22 mouse cellular contexts compared by ENCODE assay signal in the genomic region with DNA sequence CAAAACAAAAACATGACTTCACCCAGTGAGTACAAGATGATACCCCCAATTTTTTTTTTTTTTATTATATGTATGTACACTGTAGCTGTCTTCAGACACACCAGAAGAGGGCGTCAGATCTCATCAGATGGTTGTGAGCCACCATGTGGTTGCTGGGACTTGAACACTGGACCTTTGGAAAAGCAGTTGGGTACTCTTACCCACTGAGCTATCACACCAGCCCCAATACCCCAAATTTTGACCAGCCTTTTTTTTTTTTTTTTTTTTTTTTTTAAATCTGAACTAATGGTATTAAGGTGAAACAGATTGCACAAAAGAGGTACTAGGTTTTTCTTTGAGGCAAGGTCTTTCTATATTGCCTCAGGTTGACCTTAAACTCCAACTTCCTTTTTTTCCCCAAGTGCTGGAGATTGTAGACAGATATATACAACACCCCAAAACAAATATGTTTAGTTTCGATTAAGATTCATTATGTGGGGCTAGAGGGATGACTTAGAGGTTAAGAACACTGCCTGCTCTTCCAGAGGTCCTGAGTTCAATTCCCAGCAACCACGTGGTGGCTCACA. TPM values are rescaled to one million over a fixed set of nuclear protein-coding genes. Genes with fewer than 3 reads are reported as not detected.
A peak's percentile ranks its signal among the peaks of the same experiment; 100 is the strongest.
DNase-seq lines count a peak whose midpoint lies in the region; ATAC-seq and TF ChIP-seq lines count a peak whose summit lies in the region.
"Had no signal": no experiment of that assay in that cellular context is flagged by ENCODE, and none has a peak within 500 bp of the region (broad histone marks: within the 10 kb centered on the region; RNA-seq: fewer than 3 reads in every experiment).

No protein-coding gene starts in this region.

- peak overlapping the region; percentile 100 for H3K4me3 ChIP-seq in erythroblast, embryonic 14.5 days (replicated peaks)
- no peak overlapping the region for H3K4me3 ChIP-seq in kidney, postnatal 0 days (replicated peaks; ENCODE audit: low read depth, low read length)
- H3K4me3 ChIP-seq in stomach, postnatal 0 days (ENCODE audit: low read depth, low read length), result no peak overlapping the region
- no peak overlapping the region for H3K4me3 ChIP-seq in midbrain, embryonic 15.5 days
- H3K4me3 ChIP-seq: embryonic facial prominence, embryonic 15.5 days; forebrain, embryonic 12.5 days; heart, embryonic 10.5 days; hindbrain, embryonic 15.5 days; limb, embryonic 13.5 days; lung, embryonic 15.5 days had no signal

- no peak for TF ChIP-seq EP300 in stomach, postnatal 0 days (optimal IDR thresholded peaks at IDR 0.05)

- no peak for ATAC-seq in erythroblast, adult 5-6 weeks (replicated peaks; ENCODE audit: low FRiP score, poor library complexity, severe bottlenecking)
- ATAC-seq in kidney, postnatal 0 days (replicated peaks; ENCODE audit: low FRiP score, low read depth), result no peak
- ATAC-seq in stomach, postnatal 0 days (ENCODE audit: low FRiP score, low TSS enrichment), result no peak
- no peak for ATAC-seq in midbrain, embryonic 15.5 days (replicated peaks)

- peaks cover 55% of the 10 kb centered on the region for H3K4me1 ChIP-seq in erythroblast, embryonic 14.5 days (ENCODE audit: control insufficient read depth)
- no peaks in the 10 kb centered on the region for H3K4me1 ChIP-seq in kidney, postnatal 0 days (replicated peaks; ENCODE audit: insufficient read depth, low read length)
- no peaks in the 10 kb centered on the region for H3K4me1 ChIP-seq in stomach, postnatal 0 days (replicated peaks; ENCODE audit: control insufficient read depth, insufficient read depth)
- H3K4me1 ChIP-seq in midbrain, embryonic 15.5 days, result peaks cover 14% of the 10 kb centered on the region

- no peak overlapping the region for H3K9ac ChIP-seq in kidney, postnatal 0 days (ENCODE audit: low read depth, low read length)
- H3K9ac ChIP-seq in stomach, postnatal 0 days (ENCODE audit: low read length), result no peak overlapping the region
- no peak overlapping the region for H3K9ac ChIP-seq in midbrain, embryonic 15.5 days
- H3K9ac ChIP-seq: embryonic facial prominence, embryonic 15.5 days; forebrain, embryonic 12.5 days; hindbrain, embryonic 15.5 days; limb, embryonic 13.5 days; lung, embryonic 15.5 days had no signal

- 0 out of 2 replicates have a peak, but pooled peaks have one; percentile 2 for TF ChIP-seq CTCF in kidney, postnatal 0 days (IDR thresholded peaks at IDR 0.05; ENCODE audit: low read depth)
- peak; percentile 10; the same call in 1 of the 2 replicates for TF ChIP-seq CTCF in stomach, postnatal 0 days (IDR thresholded peaks at IDR 0.05; ENCODE audit: low read depth)

- no peaks in the 10 kb centered on the region for H3K27me3 ChIP-seq in erythroblast, embryonic 14.5 days (ENCODE audit: control insufficient read depth)
- no peaks in the 10 kb centered on the region for H3K27me3 ChIP-seq in kidney, postnatal 0 days (ENCODE audit: insufficient read depth, low read length)
- no peaks in the 10 kb centered on the region for H3K27me3 ChIP-seq in stomach, postnatal 0 days (ENCODE audit: control insufficient read depth, insufficient read depth, low read length)
- no peaks in the 10 kb centered on the region for H3K27me3 ChIP-seq in midbrain, embryonic 15.5 days (replicated peaks)
- H3K27me3 ChIP-seq: embryonic facial prominence, embryonic 15.5 days; forebrain, embryonic 12.5 days; hindbrain, embryonic 15.5 days; limb, embryonic 13.5 days; lung, embryonic 15.5 days had no signal

- no peak overlapping the region for H3K27ac ChIP-seq in kidney, postnatal 0 days
- H3K27ac ChIP-seq in stomach, postnatal 0 days (replicated peaks), result no peak overlapping the region
- no peak overlapping the region for H3K27ac ChIP-seq in midbrain, embryonic 15.5 days
- H3K27ac ChIP-seq: embryonic facial prominence, embryonic 15.5 days; forebrain, embryonic 12.5 days; heart, embryonic 10.5 days; hindbrain, embryonic 15.5 days; limb, embryonic 13.5 days; lung, embryonic 15.5 days had no signal

- H3K36me3 ChIP-seq in erythroblast, embryonic 14.5 days (ENCODE audit: control insufficient read depth), result peaks cover 96% of the 10 kb centered on the region
- 0 out of 2 replicates have a peak, but pooled peaks cover 2% of the 10 kb centered on the region for H3K36me3 ChIP-seq in kidney, postnatal 0 days (ENCODE audit: insufficient read depth, low read length)
- H3K36me3 ChIP-seq in stomach, postnatal 0 days (ENCODE audit: control insufficient read depth, insufficient read depth, low read length), result no peaks in the 10 kb centered on the region
- peaks cover 15% of the 10 kb centered on the region for H3K36me3 ChIP-seq in midbrain, embryonic 15.5 days (replicated peaks)

- no peak overlapping the region for H3K4me2 ChIP-seq in kidney, postnatal 0 days (ENCODE audit: low read length)
- H3K4me2 ChIP-seq in stomach, postnatal 0 days (replicated peaks; ENCODE audit: low read depth), result no peak overlapping the region
- H3K4me2 ChIP-seq in midbrain, embryonic 15.5 days, result no peak overlapping the region
- H3K4me2 ChIP-seq: embryonic facial prominence, embryonic 15.5 days; forebrain, embryonic 12.5 days; hindbrain, embryonic 15.5 days; limb, embryonic 13.5 days; lung, embryonic 15.5 days had no signal

- no peaks in the 10 kb centered on the region for H3K9me3 ChIP-seq in erythroblast, embryonic 14.5 days (ENCODE audit: control insufficient read depth, low read length)
- no peaks in the 10 kb centered on the region for H3K9me3 ChIP-seq in kidney, postnatal 0 days (replicated peaks; ENCODE audit: low read length)
- no peaks in the 10 kb centered on the region for H3K9me3 ChIP-seq in stomach, postnatal 0 days (ENCODE audit: control insufficient read depth, low read length)
- no peaks in the 10 kb centered on the region for H3K9me3 ChIP-seq in midbrain, embryonic 15.5 days
- H3K9me3 ChIP-seq: embryonic facial prominence, embryonic 15.5 days; forebrain, embryonic 12.5 days; heart, embryonic 10.5 days; hindbrain, embryonic 15.5 days; limb, embryonic 13.5 days; lung, embryonic 15.5 days had no signal

- DNase-seq in kidney, postnatal 0 days (ENCODE audit: low spot score), result no peak
- no peak for DNase-seq in kidney, adult 9 months
- DNase-seq in induced T-regulatory cell, adult 2 months (ENCODE audit: low read depth), result peak; percentile 26
- DNase-seq in stomach, postnatal 0 days (ENCODE audit: low spot score), result no peak
- no peak for DNase-seq in spleen, postnatal 14 days (ENCODE audit: low spot score in 2 of 2)
- DNase-seq: cerebellum, adult 18-20 months; cerebellum, postnatal 25 days; gastrocnemius, postnatal 14 days; heart, postnatal 14 days; kidney, adult 2 months; kidney, postnatal 36 days; lung, postnatal 4 days; retina, postnatal 1 day had no signal

- WGBS in kidney, postnatal 0 days, result 78% methylated on average over 3 of the region's 3 CpGs
- 73% methylated on average over 3 of the region's 3 CpGs for WGBS in stomach, postnatal 0 days
- 85% methylated on average over 3 of the region's 3 CpGs for WGBS in midbrain, embryonic 15.5 days

RNA-seq across cellular contexts. Expression of a gene that starts 4.6 kb away (rescaled TPM):
- polyA plus RNA-seq in erythroblast, embryonic 14.5 days (2012), result 5.4 and 6.9 TPM in 2 replicates
- total RNA-seq in erythroblast, adult 5-6 weeks (2015; ENCODE audit: low replicate concordance), result 1,871 and 1,887 TPM in 2 replicates
- 2,733 and 3,492 TPM in 2 replicates for total RNA-seq in erythroblast, adult 5-6 weeks (2017; ENCODE audit: low replicate concordance)
- polyA plus RNA-seq in kidney, postnatal 0 days (2015; fragmentation: Nextera tagmentation; extraction: Ambion mirVana), result 37.0 and 43.9 TPM in 2 replicates
- 45.6 and 50.0 TPM in 2 replicates for polyA plus RNA-seq in stomach, postnatal 0 days (2015; fragmentation: Nextera tagmentation; extraction: Ambion mirVana)
- 33.0 and 35.6 TPM in 2 replicates for polyA plus RNA-seq in midbrain, embryonic 15.5 days (2015; fragmentation: Nextera tagmentation; extraction: Ambion mirVana)

RNA-seq across cellular contexts. Expression of a gene that starts 30.3 kb away (rescaled TPM):
- 59.1 and 61.6 TPM in 2 replicates for polyA plus RNA-seq in erythroblast, embryonic 14.5 days (2012)
- total RNA-seq in erythroblast, adult 5-6 weeks (2015; ENCODE audit: low replicate concordance), result 15.8 and 33.2 TPM in 2 replicates
- 19.6 and 29.7 TPM in 2 replicates for total RNA-seq in erythroblast, adult 5-6 weeks (2017; ENCODE audit: low replicate concordance)
- 8.4 and 8.5 TPM in 2 replicates for polyA plus RNA-seq in kidney, postnatal 0 days (2015; fragmentation: Nextera tagmentation; extraction: Ambion mirVana)
- polyA plus RNA-seq in stomach, postnatal 0 days (2015; fragmentation: Nextera tagmentation; extraction: Ambion mirVana), result 17.1 and 21.0 TPM in 2 replicates
- polyA plus RNA-seq in midbrain, embryonic 15.5 days (2015; fragmentation: Nextera tagmentation; extraction: Ambion mirVana), result 22.0 and 24.2 TPM in 2 replicates
